Comparison of ENCODE assay signal across 8 mouse cellular contexts in genomic region chr9:15045084-15045669, GRCm38 (mm10). TPM values are rescaled to one million over a fixed set of nuclear protein-coding genes. Genes with fewer than 3 reads are reported as not detected.
DNase-seq lines count a peak whose midpoint lies in the region; ATAC-seq and TF ChIP-seq lines count a peak whose summit lies in the region.

Panx1 (minus strand) TSS chr9:15045478.

- H3K9ac ChIP-seq in hindbrain, embryonic 11.5 days (ENCODE audit: low read depth, low read length) = peak within 1 kb of the TSS; percentile 89

- DNase-seq in frontal cortex, adult 2 months (ENCODE audit: extremely low spot score in 1 of 2, low spot score in 1 of 2) = peak in 1 of 2 experiments; percentile 70
- DNase-seq in hindbrain, embryonic 11.5 days (ENCODE audit: low spot score) = peak; percentile 86
- DNase-seq in layer of hippocampus, postnatal 10 days (ENCODE audit: low spot score in 2 of 2) = peak; percentile 69 to 78
- peak; percentile 69 for DNase-seq in lung, postnatal 14 days
- peak; percentile 69 for DNase-seq in ovary, postnatal 36 days (ENCODE audit: low spot score)
- peak; percentile 87 for DNase-seq in thymus, postnatal 14 days

- TF ChIP-seq CTCF in bone marrow macrophage, adult 2 months (IDR thresholded peaks at IDR 0.05; ENCODE audit: low read depth, low read length) = no peak

- peak; percentile 85 for ATAC-seq in CD4-positive, CD25-positive, alpha-beta regulatory T cell, adult 4 months
- peak; percentile 94 for ATAC-seq in hindbrain, embryonic 11.5 days (ENCODE audit: low FRiP score)

- H3K4me2 ChIP-seq in hindbrain, embryonic 11.5 days (replicated peaks; ENCODE audit: low read depth, low read length) = peak within 1 kb of the TSS; percentile 67

- no peaks in the 10 kb centered on the region for H3K36me3 ChIP-seq in hindbrain, embryonic 11.5 days (ENCODE audit: control insufficient read depth, insufficient read depth, low read length)

- H3K27me3 ChIP-seq in hindbrain, embryonic 11.5 days (ENCODE audit: control insufficient read depth, insufficient read depth, low read length) = no peaks in the 10 kb centered on the region

- peaks cover 7% of the 10 kb centered on the region for H3K4me1 ChIP-seq in bone marrow macrophage, adult 2 months (ENCODE audit: control insufficient read depth, insufficient read depth, low read length)
- no peaks in the 10 kb centered on the region for H3K4me1 ChIP-seq in hindbrain, embryonic 11.5 days (replicated peaks; ENCODE audit: control insufficient read depth, insufficient read depth, low read length)

- peak within 1 kb of the TSS; percentile 75 for H3K4me3 ChIP-seq in bone marrow macrophage, adult 2 months (ENCODE audit: insufficient read depth, low read length)
- peak within 1 kb of the TSS; percentile 88 for H3K4me3 ChIP-seq in hindbrain, embryonic 11.5 days (ENCODE audit: low read depth, low read length)

- WGBS in hindbrain, embryonic 11.5 days = under 1% methylated on average over 68 of the region's 68 CpGs

- H3K9me3 ChIP-seq in hindbrain, embryonic 11.5 days (ENCODE audit: control insufficient read depth, low read length) = no peaks in the 10 kb centered on the region

- peak within 1 kb of the TSS; percentile 58 for H3K27ac ChIP-seq in bone marrow macrophage, adult 2 months (ENCODE audit: insufficient read depth, low read depth, low read length)
- peak within 1 kb of the TSS; percentile 87 for H3K27ac ChIP-seq in hindbrain, embryonic 11.5 days (ENCODE audit: low read depth, low read length)

- TF ChIP-seq POLR2A in bone marrow macrophage, adult 2 months (IDR thresholded peaks at IDR 0.05; ENCODE audit: borderline replicate concordance, low read depth, low read length) = no peak; the same call in 1 of the 2 replicates

RNA-seq across cellular contexts. Expression of gene Panx1, which starts in this region (rescaled TPM):
- 10 to 100 TPM; 16.1 to 23.4 TPM for polyA plus RNA-seq in CD4-positive, CD25-positive, alpha-beta regulatory T cell, adult 4 months (2017; shearing (Covaris generic))
- 23.9 and 28.2 TPM in 2 replicates for polyA plus RNA-seq in bone marrow macrophage, adult 2 months (2012; ENCODE audit: insufficient read depth, insufficient read length, missing spikeins)
- 36.1 and 38.8 TPM in 2 replicates for polyA plus RNA-seq in frontal cortex, adult 2 months (2012; rRNA removed)
- 113 and 129 TPM in 2 replicates for polyA plus RNA-seq in hindbrain, embryonic 11.5 days (2014; fragmentation: Nextera tagmentation; extraction: Ambion mirVana)
- total RNA-seq in layer of hippocampus, postnatal 10 days (2021) = 10 to 100 TPM; 67.9 to 68.7 TPM
